Mouse (Mus musculus): ENCODE measurements at regions not wholly inside any gene's neighbourhood (a gene's known extent, or its start where the extent isn't known, plus 50 kb on each side); places are given as distances from the start of the nearest gene placed in this dataset.

- Histone ChIP-seq H3K9ac (ENCODE audit: insufficient read depth, low read depth) (no peak overlapping the region), H3K4me2 (ENCODE audit: insufficient read depth, low read depth, poor library complexity, severe bottlenecking) (no peak overlapping the region), H3K27ac (ENCODE audit: insufficient read depth, low read depth) (no peak overlapping the region), H3K27me3 (replicated peaks) (no peaks in the 10 kb centered on the region), H3K4me1 (ENCODE audit: control insufficient read depth in 1 of 2, insufficient read depth in 2 of 2) (no peaks in the 10 kb centered on the region), H3K9me3 (replicated peaks; ENCODE audit: low read length) (no peaks in the 10 kb centered on the region), H3K79me2 (replicated peaks; ENCODE audit: control insufficient read depth, extremely low read depth, insufficient read depth, poor library complexity, severe bottlenecking) (no peaks in the 10 kb centered on the region), H3K4me3 (replicated peaks in 1 of 3; ENCODE audit: low read depth in 2 of 3, low read length in 2 of 3, poor library complexity in 1 of 3) (no peak overlapping the region), H3K36me3 (replicated peaks in 1 of 2; ENCODE audit: control insufficient read depth in 1 of 2, insufficient read depth in 1 of 2, low read length in 1 of 2) (no peaks in the 10 kb centered on the region)
- in situ Hi-C loops (cut with MboI; ENCODE audit: low pct_ligation_motif_present, low pct_unique_long_range_greater_than_20kb, low sequenced_read_pairs), result no loop called here
- dilution Hi-C loops (cut with MboI; ENCODE audit: extremely low pct_ligation_motif_present, extremely low pct_unique_long_range_greater_than_20kb, low sequenced_read_pairs), result no loop called here
- TF ChIP-seq TCF12 (IDR thresholded peaks at IDR 0.05; ENCODE audit: low read depth, low read length), result no peak
- no peak for TF ChIP-seq MAX (IDR thresholded peaks at IDR 0.05; ENCODE audit: low read length)
- no peak for TF ChIP-seq ZC3H11A (IDR thresholded peaks at IDR 0.05; ENCODE audit: low read depth, low read length)
- no peak for TF ChIP-seq BHLHE40 (IDR thresholded peaks at IDR 0.05; ENCODE audit: low read depth, low read length)
- TF ChIP-seq USF1 (IDR thresholded peaks at IDR 0.05; ENCODE audit: low read depth, low read length), result no peak
- TF ChIP-seq SIN3A (IDR thresholded peaks at IDR 0.05; ENCODE audit: low read length), result no peak
- TF ChIP-seq MXI1 (IDR thresholded peaks at IDR 0.05; ENCODE audit: low read depth, low read length), result no peak
- TF ChIP-seq NRF1 (IDR thresholded peaks at IDR 0.05; ENCODE audit: low read depth, low read length), result no peak
- TF ChIP-seq SMC3 (IDR thresholded peaks at IDR 0.05; ENCODE audit: low read depth, low read length), result no peak
- TF ChIP-seq UBTF (IDR thresholded peaks at IDR 0.05; ENCODE audit: low read depth, low read length), result no peak
- TF ChIP-seq E2F4 (IDR thresholded peaks at IDR 0.05; ENCODE audit: insufficient replicate concordance, low read depth, low read length), result no peak
- no peak for TF ChIP-seq ZNF384 (IDR thresholded peaks at IDR 0.05; ENCODE audit: low read depth, low read length)
- no peak for TF ChIP-seq POLR2A (IDR thresholded peaks at IDR 0.05; ENCODE audit: low read depth, low read length)
- no peak for TF ChIP-seq MAZ (IDR thresholded peaks at IDR 0.05; ENCODE audit: low read depth, low read length)
- no peak for TF ChIP-seq NELFE (IDR thresholded peaks at IDR 0.05; ENCODE audit: low read depth, low read length)
- no peak for TF ChIP-seq GABPA (IDR thresholded peaks at IDR 0.05; ENCODE audit: insufficient replicate concordance, low read depth, low read length)
- no peak for TF ChIP-seq POLR2AphosphoS2 (IDR thresholded peaks at IDR 0.05; ENCODE audit: low read depth, low read length)
- TF ChIP-seq KAT2A (IDR thresholded peaks at IDR 0.05; ENCODE audit: insufficient replicate concordance, low read length), result no peak
- no peak for TF ChIP-seq RCOR1 (conservative IDR thresholded peaks at IDR 0.05; ENCODE audit: low read depth, low read length)
- no peak for TF ChIP-seq CHD1 (IDR thresholded peaks at IDR 0.05; ENCODE audit: low read depth, low read length)
- DNase-seq (ENCODE audit: extremely low read depth), result no peak
Measured at GRCm38 (mm10) chr5:42509200-42509599, 441.4 kb downstream of the Gm16223 start.

GRCm38 (mm10) chr5:42523116-42524113, 455.7 kb downstream of the Gm16223 start:
- Histone ChIP-seq H3K4me1 (ENCODE audit: control insufficient read depth in 1 of 2, insufficient read depth in 2 of 2) (no peaks in the 10 kb centered on the region), H3K9ac (ENCODE audit: insufficient read depth, low read depth) (no peak overlapping the region), H3K27ac (ENCODE audit: insufficient read depth, low read depth) (no peak overlapping the region), H3K79me2 (replicated peaks; ENCODE audit: control insufficient read depth, extremely low read depth, insufficient read depth, poor library complexity, severe bottlenecking) (no peaks in the 10 kb centered on the region), H3K27me3 (replicated peaks) (no peaks in the 10 kb centered on the region), H3K9me3 (replicated peaks; ENCODE audit: low read length) (no peaks in the 10 kb centered on the region), H3K36me3 (replicated peaks in 1 of 2; ENCODE audit: control insufficient read depth in 1 of 2, insufficient read depth in 1 of 2, low read length in 1 of 2) (no peaks in the 10 kb centered on the region), H3K4me3 (replicated peaks in 1 of 3; ENCODE audit: low read depth in 2 of 3, low read length in 2 of 3, poor library complexity in 1 of 3) (no peak overlapping the region), H3K4me2 (ENCODE audit: insufficient read depth, low read depth, poor library complexity, severe bottlenecking) (no peak overlapping the region)
- TF ChIP-seq GABPA (IDR thresholded peaks at IDR 0.05; ENCODE audit: insufficient replicate concordance, low read depth, low read length) (no peak), MAX (IDR thresholded peaks at IDR 0.05; ENCODE audit: low read length) (no peak), UBTF (IDR thresholded peaks at IDR 0.05; ENCODE audit: low read depth, low read length) (no peak), ZMIZ1 (IDR thresholded peaks at IDR 0.05; ENCODE audit: low read depth, low read length) (no peak), NELFE (IDR thresholded peaks at IDR 0.05; ENCODE audit: low read depth, low read length) (no peak), ETS1 (conservative IDR thresholded peaks at IDR 0.05; ENCODE audit: low read depth, low read length) (no peak), SIN3A (IDR thresholded peaks at IDR 0.05; ENCODE audit: low read length) (no peak), USF2 (conservative IDR thresholded peaks at IDR 0.05; ENCODE audit: low read depth, low read length) (no peak), ZNF384 (IDR thresholded peaks at IDR 0.05; ENCODE audit: low read depth, low read length) (no peak), JUN (IDR thresholded peaks at IDR 0.05; ENCODE audit: insufficient read depth, low read depth, low read length) (no peak), EP300 (IDR thresholded peaks at IDR 0.05; ENCODE audit: low read length) (no peak), MEF2A (IDR thresholded peaks at IDR 0.05; ENCODE audit: borderline replicate concordance, low read depth, low read length) (no peak), CTCF (conservative IDR thresholded peaks at IDR 0.05 in 1 of 2, IDR thresholded peaks at IDR 0.05 in 1 of 2; ENCODE audit: low read depth in 2 of 2, low read length in 2 of 2) (no peak), E2F4 (IDR thresholded peaks at IDR 0.05; ENCODE audit: insufficient replicate concordance, low read depth, low read length) (no peak), RAD21 (IDR thresholded peaks at IDR 0.05; ENCODE audit: low read depth, low read length) (no peak)
- DNase-seq (ENCODE audit: extremely low read depth), result no peak
- dilution Hi-C loops (cut with MboI; ENCODE audit: extremely low pct_ligation_motif_present, extremely low pct_unique_long_range_greater_than_20kb, low sequenced_read_pairs), result no loop called here
- in situ Hi-C loops (cut with MboI; ENCODE audit: low pct_ligation_motif_present, low pct_unique_long_range_greater_than_20kb, low sequenced_read_pairs), result no loop called here
